Mouse (Mus musculus) midbrain, embryonic 15.5 days (tissue): Measurements from ENCODE around the gene Ccdc183. TPM values are rescaled to one million over a fixed set of nuclear protein-coding genes. Genes with fewer than 3 reads are reported as not detected.

Experiments
- ATAC-seq: fragments of 200-750 bp; cut with Nextera tagmentation; replicated peaks from 2 replicates; pipeline ENCODE4 v1.8.0; 2017; ENCODE audit warnings: moderate TSS enrichment
- H3K27ac ChIP-seq: fragments of 300-500 bp; sonication (generic); 2 replicates; pipeline ENCODE4 v1.5.1; 2015; ENCODE audit warnings: mild to moderate bottlenecking, inconsistent platforms
- H3K27me3 ChIP-seq: fragments of 300-500 bp; sonication (generic); replicated peaks from 2 replicates; pipeline ENCODE4 v1.6.1; 2015; ENCODE audit warnings: inconsistent platforms
- H3K36me3 ChIP-seq: fragments of 300-500 bp; sonication (generic); replicated peaks from 2 replicates; pipeline ENCODE4 v1.6.1; 2015; ENCODE audit warnings: inconsistent platforms
- H3K4me1 ChIP-seq: fragments of 300-500 bp; sonication (generic); 2 replicates; pipeline ENCODE4 v1.6.1; 2015; ENCODE audit warnings: inconsistent platforms
- H3K4me2 ChIP-seq: fragments of 300-500 bp; sonication (generic); 2 replicates; pipeline ENCODE4 v1.6.1; 2015; ENCODE audit warnings: inconsistent platforms, mild to moderate bottlenecking, moderate library complexity
- H3K4me3 ChIP-seq: fragments of 300-500 bp; sonication (generic); 2 replicates; pipeline ENCODE4 v1.5.1; 2015; ENCODE audit warnings: mild to moderate bottlenecking, inconsistent platforms
- H3K9ac ChIP-seq: fragments of 300-500 bp; sonication (generic); 2 replicates; pipeline ENCODE4 v1.6.1; 2015; ENCODE audit warnings: mild to moderate bottlenecking, inconsistent platforms
- H3K9me3 ChIP-seq: fragments of 300-500 bp; sonication (generic); 2 replicates; pipeline ENCODE4 v1.6.1; 2016; ENCODE audit warnings: inconsistent platforms
- WGBS: fragments of 180-500 bp; shearing (Covaris S2); methylation state at CpG from one replicate; pipeline ENCODE4 v1.1.7; 2015; ENCODE audit warnings: mixed read lengths; 5-methylcytosine and 5-hydroxymethylcytosine counted together
- polyA plus RNA-seq: library from polyadenylated mRNA; unstranded; fragments of >200 nt; fragmentation: Nextera tagmentation; extraction: Ambion mirVana; gene quantifications from 2 replicates; pipeline ENCODE4 v1.2.1, GENCODE M21; 2015

Gene Ccdc183
- 0.18 and 0.28 TPM in 2 replicates for polyA plus RNA-seq

DNA sequence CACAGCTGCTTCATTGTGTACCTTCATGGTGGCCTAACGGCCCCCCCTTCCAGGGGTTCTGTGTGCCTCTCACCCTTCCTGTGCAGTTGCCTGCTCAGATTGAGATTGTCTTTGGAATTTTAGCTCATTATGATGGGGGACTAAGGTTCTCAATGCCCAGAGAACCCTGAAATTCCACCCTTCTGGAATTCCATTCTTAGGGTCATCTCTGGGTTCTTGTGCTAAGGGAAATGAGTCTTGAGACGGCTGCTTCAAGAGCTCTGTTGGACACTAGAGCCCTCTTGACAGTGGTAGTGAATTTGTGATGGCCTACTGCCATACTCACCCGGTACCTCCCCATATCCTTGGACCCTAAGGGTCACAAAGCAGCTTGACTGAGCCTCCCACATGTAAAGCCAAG lies at the start of gene Ccdc183:
Gene Ccdc183, minus strand, starts transcription at position 101 of the 400 bp plus-strand sequence.
- Histone ChIP-seq H3K4me1 (peaks cover 17% of the 10 kb centered on the region), H3K9me3 (no peaks in the 10 kb centered on the region), H3K27ac (no peak within 1 kb of the TSS), H3K4me3 (no peak within 1 kb of the TSS), H3K36me3 (no peaks in the 10 kb centered on the region), H3K27me3 (peaks cover 31% of the 10 kb centered on the region), H3K4me2 (no peak within 1 kb of the TSS), H3K9ac (no peak within 1 kb of the TSS)
- ATAC-seq: no peak
- 87% methylated on average over 3 of the region's 3 CpGs for WGBS

DNA sequence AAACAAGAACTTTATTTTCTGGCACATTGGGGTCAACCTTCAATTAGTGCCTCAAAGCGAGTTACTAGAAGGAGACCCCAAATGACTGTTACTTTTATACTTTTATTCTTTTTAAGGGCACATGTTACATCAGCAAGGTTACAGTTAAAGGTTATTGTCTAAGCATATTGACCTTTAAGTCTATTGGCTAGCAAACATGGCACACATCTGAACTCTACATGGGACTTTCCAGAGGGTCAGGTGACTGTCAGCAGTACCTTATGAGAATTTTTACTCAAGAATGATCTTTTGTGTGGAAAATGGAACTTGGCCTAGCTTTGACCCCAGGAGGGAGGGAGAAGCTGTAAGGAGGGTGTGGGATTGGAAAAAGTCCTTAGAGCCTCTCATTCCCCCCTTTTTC lies 49.0 kb upstream of the Ccdc183 start:
- no peaks in the 10 kb centered on the region for H3K36me3 ChIP-seq

GRCm38 (mm10) chr2:25664125-25664524 lies 46.6 kb upstream of the Ccdc183 start:
- H3K27me3 ChIP-seq: no peaks in the 10 kb centered on the region
- ATAC-seq: no peak
- WGBS: 84% methylated on average over 5 of the region's 5 CpGs
- H3K9me3 ChIP-seq: no peaks in the 10 kb centered on the region
- H3K4me2 ChIP-seq: no peak overlapping the region
- no peak overlapping the region for H3K27ac ChIP-seq
- H3K4me1 ChIP-seq: no peaks in the 10 kb centered on the region
- H3K9ac ChIP-seq: no peak overlapping the region
- no peak overlapping the region for H3K4me3 ChIP-seq
- no peaks in the 10 kb centered on the region for H3K36me3 ChIP-seq

More for the DNA sequence above, 49.0 kb upstream of the Ccdc183 start:
- 70% methylated on average over 1 of the region's 1 CpGs for WGBS
- Histone ChIP-seq H3K4me1 (no peaks in the 10 kb centered on the region), H3K4me2 (no peak overlapping the region), H3K9ac (no peak overlapping the region), H3K27ac (no peak overlapping the region), H3K27me3 (no peaks in the 10 kb centered on the region), H3K4me3 (no peak overlapping the region), H3K9me3 (no peaks in the 10 kb centered on the region)
- ATAC-seq: no peak

GRCm38 (mm10) chr2:25663511-25663910 lies 46.0 kb upstream of the Ccdc183 start:
- Histone ChIP-seq H3K4me3 (no peak overlapping the region), H3K27me3 (no peaks in the 10 kb centered on the region), H3K9me3 (no peaks in the 10 kb centered on the region), H3K4me1 (no peaks in the 10 kb centered on the region), H3K9ac (no peak overlapping the region), H3K4me2 (no peak overlapping the region), H3K27ac (no peak overlapping the region), H3K36me3 (no peaks in the 10 kb centered on the region)
- ATAC-seq: no peak
- 60% methylated on average over 1 of the region's 1 CpGs for WGBS

DNA sequence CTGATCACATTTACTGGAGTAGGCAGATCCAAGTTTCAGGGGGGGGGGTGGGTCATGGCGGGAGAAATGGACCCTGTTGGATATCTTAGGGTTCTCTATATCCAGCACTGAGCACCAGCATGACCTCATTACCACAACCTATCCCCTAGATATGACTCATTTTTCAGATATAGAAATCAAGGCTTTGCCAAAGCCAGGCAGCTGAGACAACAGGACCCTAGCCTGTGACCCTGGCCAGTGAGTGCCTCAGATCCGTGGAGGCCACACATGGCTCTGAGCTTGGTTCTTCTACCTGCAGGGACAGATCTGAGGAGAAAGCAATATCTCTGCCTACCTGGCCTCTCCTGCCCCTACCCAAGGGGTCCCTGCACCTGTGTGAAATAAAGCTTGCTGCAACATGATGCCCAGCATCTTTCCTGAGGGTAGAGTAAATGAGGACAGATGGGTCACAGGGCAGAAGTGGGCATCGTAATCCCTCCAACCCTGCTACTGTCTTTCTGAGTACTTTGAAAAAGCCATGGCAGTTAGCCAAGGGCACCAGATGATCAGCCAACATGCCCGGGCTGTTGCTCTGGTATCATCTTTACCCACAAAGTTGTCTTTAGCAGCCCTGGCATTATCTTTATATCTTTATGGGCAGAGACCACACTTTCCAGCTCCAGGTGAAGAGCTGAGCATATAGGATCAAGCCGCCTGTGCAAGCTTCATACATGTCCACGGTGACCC lies 43.9 kb upstream of the Ccdc183 start:
- WGBS: 91% methylated on average over 6 of the region's 6 CpGs

GRCm38 (mm10) chr2:25660279-25660678 lies 42.8 kb upstream of the Ccdc183 start:
- H3K9me3 ChIP-seq: no peaks in the 10 kb centered on the region
- H3K27me3 ChIP-seq: no peaks in the 10 kb centered on the region
- no peaks in the 10 kb centered on the region for H3K4me1 ChIP-seq
- H3K36me3 ChIP-seq: no peaks in the 10 kb centered on the region
- no peak overlapping the region for H3K4me3 ChIP-seq
- 92% methylated on average over 8 of the region's 8 CpGs for WGBS
- no peak for ATAC-seq
- H3K9ac ChIP-seq: no peak overlapping the region
- H3K4me2 ChIP-seq: no peak overlapping the region
- no peak overlapping the region for H3K27ac ChIP-seq

More for the DNA sequence above, 43.9 kb upstream of the Ccdc183 start:
- Histone ChIP-seq H3K27me3 (no peaks in the 10 kb centered on the region), H3K9me3 (no peaks in the 10 kb centered on the region), H3K36me3 (no peaks in the 10 kb centered on the region), H3K4me2 (no peak overlapping the region), H3K4me3 (no peak overlapping the region), H3K27ac (no peak overlapping the region), H3K4me1 (no peaks in the 10 kb centered on the region), H3K9ac (no peak overlapping the region)
- ATAC-seq: no peak

DNA sequence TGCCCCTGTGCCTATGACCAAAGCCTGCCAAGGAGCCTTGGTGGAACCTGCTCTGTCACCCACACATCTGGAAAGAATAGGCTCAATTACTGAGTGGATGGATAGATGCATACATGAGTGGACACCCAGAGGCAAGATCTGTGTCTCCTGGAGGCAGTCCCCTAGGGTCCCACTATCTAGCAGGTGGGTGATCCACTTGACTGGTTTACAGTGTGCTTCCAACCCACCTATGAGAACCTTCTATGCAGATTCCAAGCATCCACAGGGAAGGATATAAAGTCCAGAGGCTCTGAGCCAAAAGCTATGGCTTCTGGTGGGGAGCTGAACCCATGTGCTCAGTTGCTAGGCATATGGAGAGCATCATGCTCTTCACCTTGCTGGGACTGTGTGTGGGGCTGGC lies 40.2 kb upstream of the Ccdc183 start, which contains the start of gene Lcn5:
Gene Lcn5, plus strand, starts transcription at position 301 of the 400 bp plus-strand sequence.
- ATAC-seq: no peak
- no peak within 1 kb of the TSS for H3K4me3 ChIP-seq
- H3K27me3 ChIP-seq: no peaks in the 10 kb centered on the region
- no peaks in the 10 kb centered on the region for H3K9me3 ChIP-seq
- H3K27ac ChIP-seq: no peak within 1 kb of the TSS
- H3K4me2 ChIP-seq: no peak within 1 kb of the TSS
- H3K36me3 ChIP-seq: no peaks in the 10 kb centered on the region
- H3K4me1 ChIP-seq: no peaks in the 10 kb centered on the region
- no peak within 1 kb of the TSS for H3K9ac ChIP-seq

DNA sequence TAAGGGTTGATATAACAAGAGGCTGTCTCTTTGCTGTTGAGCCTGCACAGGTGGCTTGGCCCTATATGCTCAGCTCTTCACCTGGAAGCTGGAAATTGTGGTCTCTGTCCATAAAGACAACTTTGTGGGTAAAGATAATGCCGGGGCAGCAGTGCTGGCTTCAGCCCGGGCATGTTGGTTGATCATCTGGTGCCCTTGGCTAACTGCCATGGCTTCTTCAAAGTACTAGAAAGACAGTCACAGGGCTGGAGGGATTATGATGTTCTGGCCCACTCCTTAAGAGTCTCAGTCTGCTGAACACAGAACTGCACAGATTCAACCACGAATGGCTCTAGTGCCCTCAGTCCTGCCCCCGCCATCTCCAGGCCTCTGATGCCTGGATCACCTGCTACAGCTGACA lies 39.8 kb upstream of the Ccdc183 start:
- H3K27me3 ChIP-seq: no peaks in the 10 kb centered on the region
- WGBS: 81% methylated on average over 4 of the region's 4 CpGs
- H3K9ac ChIP-seq: no peak overlapping the region
- no peak overlapping the region for H3K27ac ChIP-seq
- H3K4me3 ChIP-seq: no peak overlapping the region
- no peak for ATAC-seq
- H3K9me3 ChIP-seq: no peaks in the 10 kb centered on the region
- H3K4me1 ChIP-seq: no peaks in the 10 kb centered on the region
- H3K4me2 ChIP-seq: no peak overlapping the region
- H3K36me3 ChIP-seq: no peaks in the 10 kb centered on the region

DNA sequence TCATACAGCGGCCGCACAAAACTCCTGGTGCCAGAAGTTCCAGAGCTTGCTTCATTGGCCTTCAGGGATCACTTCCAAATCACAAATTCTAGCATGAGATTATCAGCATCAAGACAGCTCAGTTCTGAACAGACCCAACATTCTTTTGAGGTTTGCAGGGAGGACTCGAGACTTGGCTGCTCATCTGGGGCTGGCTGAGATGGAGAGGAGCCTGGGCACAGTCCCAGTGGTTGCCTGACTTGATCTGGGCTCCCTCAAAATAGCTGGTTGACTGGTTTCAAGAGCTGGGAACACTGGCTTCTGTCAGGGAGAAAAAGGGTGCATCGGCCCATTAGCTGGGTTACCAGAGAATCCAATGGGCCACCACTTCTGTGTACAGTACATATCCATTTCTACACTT lies 39.2 kb upstream of the Ccdc183 start:
- no peaks in the 10 kb centered on the region for H3K27me3 ChIP-seq
- no peak for ATAC-seq
- H3K4me3 ChIP-seq: no peak overlapping the region
- no peak overlapping the region for H3K4me2 ChIP-seq
- no peaks in the 10 kb centered on the region for H3K4me1 ChIP-seq
- H3K9ac ChIP-seq: no peak overlapping the region
- H3K9me3 ChIP-seq: no peaks in the 10 kb centered on the region
- 85% methylated on average over 4 of the region's 4 CpGs for WGBS
- no peak overlapping the region for H3K27ac ChIP-seq
- H3K36me3 ChIP-seq: no peaks in the 10 kb centered on the region

- Histone ChIP-seq H3K27me3 (no peaks in the 10 kb centered on the region), H3K36me3 (no peaks in the 10 kb centered on the region), H3K9me3 (no peaks in the 10 kb centered on the region), H3K27ac (no peak overlapping the region), H3K9ac (no peak overlapping the region), H3K4me2 (no peak overlapping the region), H3K4me3 (no peak overlapping the region), H3K4me1 (no peaks in the 10 kb centered on the region)
- 74% methylated on average over 1 of the region's 1 CpGs for WGBS
- ATAC-seq: no peak
These were observed 37.0 kb upstream of the Ccdc183 start for GRCm38 (mm10) chr2:25654502-25654901.

- no peak within 1 kb of the TSS for H3K4me2 ChIP-seq
- ATAC-seq: no peak
- H3K4me1 ChIP-seq: no peaks in the 10 kb centered on the region
- H3K9ac ChIP-seq: no peak within 1 kb of the TSS
- H3K27ac ChIP-seq: no peak within 1 kb of the TSS
- 88% methylated on average over 2 of the region's 2 CpGs for WGBS
- H3K4me3 ChIP-seq: no peak within 1 kb of the TSS
- no peaks in the 10 kb centered on the region for H3K9me3 ChIP-seq
- no peaks in the 10 kb centered on the region for H3K27me3 ChIP-seq
- H3K36me3 ChIP-seq: no peaks in the 10 kb centered on the region
These were observed 35.4 kb upstream of the Ccdc183 start, which contains the start of gene Lcn8 for GRCm38 (mm10) chr2:25652902-25653301. Lcn8 (plus strand) TSS chr2:25653120.

DNA sequence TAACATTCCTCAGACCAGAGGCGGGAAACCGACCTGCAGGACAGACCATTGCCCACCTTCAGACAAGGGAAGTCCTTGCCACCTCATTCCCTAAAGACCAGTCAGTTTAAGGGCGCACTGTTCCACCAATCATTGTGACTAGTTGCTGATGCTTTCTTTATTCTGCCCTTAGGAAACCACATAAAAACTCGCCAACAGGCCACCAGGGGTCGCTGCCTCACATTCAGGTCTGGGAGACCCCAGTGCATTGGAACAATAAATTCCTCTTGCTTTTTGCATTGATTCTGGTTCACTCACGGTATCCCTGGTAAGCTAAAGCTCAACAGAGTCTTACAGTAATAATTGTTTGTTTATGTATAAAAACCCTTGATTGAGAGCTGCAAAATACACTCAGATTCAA lies 22.4 kb upstream of the Ccdc183 start:
- Histone ChIP-seq H3K4me3 (no peak overlapping the region), H3K27me3 (no peaks in the 10 kb centered on the region), H3K9ac (no peak overlapping the region), H3K4me1 (no peaks in the 10 kb centered on the region), H3K4me2 (no peak overlapping the region), H3K36me3 (no peaks in the 10 kb centered on the region), H3K9me3 (no peaks in the 10 kb centered on the region), H3K27ac (no peak overlapping the region)
- 19% methylated on average over 6 of the region's 6 CpGs for WGBS
- ATAC-seq: no peak

DNA sequence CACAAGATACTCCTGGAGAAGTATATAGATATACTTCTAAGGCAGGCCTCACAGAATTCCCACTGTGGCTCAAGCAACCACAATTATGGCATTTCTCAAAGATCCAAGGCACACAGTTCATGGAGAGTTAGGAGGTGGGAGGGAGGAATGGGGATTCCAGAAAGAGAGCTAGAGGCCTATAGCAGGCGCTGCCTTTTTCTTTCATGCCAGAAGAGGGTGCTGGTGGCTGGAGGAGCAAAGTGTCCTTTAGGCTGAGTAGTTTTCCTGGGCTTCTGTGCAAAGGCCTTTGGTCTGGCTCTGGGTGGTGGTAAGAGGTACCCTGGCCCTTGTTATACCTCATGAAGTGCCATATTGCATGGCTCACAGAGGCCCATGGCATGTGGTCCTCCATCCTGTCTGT lies 16.6 kb upstream of the Ccdc183 start:
- no peaks in the 10 kb centered on the region for H3K4me1 ChIP-seq
- H3K27ac ChIP-seq: no peak overlapping the region
- no peak overlapping the region for H3K9ac ChIP-seq
- no peak for ATAC-seq
- WGBS: 20% methylated on average over 1 of the region's 1 CpGs
- H3K4me3 ChIP-seq: no peak overlapping the region
- no peaks in the 10 kb centered on the region for H3K9me3 ChIP-seq
- no peak overlapping the region for H3K4me2 ChIP-seq
- no peaks in the 10 kb centered on the region for H3K36me3 ChIP-seq
- no peaks in the 10 kb centered on the region for H3K27me3 ChIP-seq
